Mouse (Mus musculus): ENCODE measurements at regions not wholly inside any gene's neighbourhood (a gene's known extent, or its start where the extent isn't known, plus 50 kb on each side); places are given as distances from the start of the nearest gene placed in this dataset.

DNA sequence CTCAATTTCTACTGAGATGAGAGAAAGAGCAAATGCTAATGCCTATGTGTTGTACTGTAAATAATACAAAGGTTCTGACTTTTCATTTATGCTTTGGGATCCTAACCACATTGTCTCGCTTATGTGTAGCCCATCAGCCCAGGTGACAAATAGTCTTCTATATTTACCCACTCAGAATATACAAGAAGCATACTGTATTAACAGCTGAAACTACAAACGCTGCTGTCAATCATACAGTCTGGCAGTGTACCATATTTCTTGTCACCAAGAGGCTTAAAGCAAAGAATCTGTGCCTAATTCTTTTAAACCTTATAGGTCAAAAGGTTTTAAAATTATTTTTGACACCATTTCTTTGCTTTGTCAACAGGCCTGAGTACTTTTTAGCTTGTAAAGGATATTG is 160.8 kb upstream of the Pitx2 start:
- DNase-seq = no peak

DNA sequence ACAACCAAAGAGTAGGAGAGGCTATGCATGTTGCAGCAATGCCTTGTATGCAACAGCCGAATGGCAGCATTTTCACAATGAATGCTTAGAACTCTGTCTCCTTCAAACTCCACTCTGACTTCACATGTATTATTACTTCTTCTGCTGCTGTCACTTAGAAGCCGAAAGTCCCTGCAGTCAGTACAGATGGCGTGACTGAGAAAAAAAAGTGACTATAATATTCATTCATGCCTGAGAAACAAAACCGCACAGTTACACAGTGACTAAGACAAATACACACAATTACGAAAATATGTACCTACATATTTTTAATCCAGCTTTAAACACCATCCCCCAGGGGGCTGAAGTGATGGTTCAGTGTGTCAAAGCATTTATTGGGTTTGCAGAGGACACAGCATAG is 154.8 kb upstream of the Pitx2 start:
- no peak for DNase-seq

DNA sequence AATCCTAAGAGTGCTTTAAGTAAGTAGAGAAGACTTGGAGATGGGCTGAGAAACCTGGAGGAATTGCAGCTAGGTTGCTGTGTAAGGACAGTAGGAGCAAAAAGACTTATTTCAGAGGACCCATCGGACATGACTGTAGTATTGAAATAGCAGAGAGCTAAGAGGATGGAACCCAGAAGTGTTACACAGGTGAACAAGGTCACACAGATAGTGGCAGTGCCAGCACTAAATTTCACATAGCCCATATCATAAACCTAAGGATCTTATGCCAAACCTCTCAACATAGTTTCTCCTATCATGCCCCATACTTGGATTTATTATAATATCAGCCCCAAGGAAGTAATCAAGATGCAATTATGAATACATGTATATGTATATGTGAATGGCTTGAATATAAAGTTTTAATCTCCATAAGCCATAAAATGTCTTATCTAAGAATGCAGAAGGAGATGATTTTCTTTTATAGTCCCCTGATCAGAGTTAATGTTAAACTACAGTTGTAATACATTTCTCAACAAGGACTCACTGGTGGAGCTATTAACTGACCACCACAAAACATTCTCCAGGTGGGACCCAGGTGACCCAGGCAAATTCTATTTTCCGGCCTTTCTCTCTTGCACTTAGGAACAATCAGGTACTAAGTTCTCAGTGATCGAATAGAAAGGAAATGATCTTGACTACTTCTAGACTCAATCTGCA is 149.6 kb upstream of the Pitx2 start:
- DNase-seq = no peak

DNA sequence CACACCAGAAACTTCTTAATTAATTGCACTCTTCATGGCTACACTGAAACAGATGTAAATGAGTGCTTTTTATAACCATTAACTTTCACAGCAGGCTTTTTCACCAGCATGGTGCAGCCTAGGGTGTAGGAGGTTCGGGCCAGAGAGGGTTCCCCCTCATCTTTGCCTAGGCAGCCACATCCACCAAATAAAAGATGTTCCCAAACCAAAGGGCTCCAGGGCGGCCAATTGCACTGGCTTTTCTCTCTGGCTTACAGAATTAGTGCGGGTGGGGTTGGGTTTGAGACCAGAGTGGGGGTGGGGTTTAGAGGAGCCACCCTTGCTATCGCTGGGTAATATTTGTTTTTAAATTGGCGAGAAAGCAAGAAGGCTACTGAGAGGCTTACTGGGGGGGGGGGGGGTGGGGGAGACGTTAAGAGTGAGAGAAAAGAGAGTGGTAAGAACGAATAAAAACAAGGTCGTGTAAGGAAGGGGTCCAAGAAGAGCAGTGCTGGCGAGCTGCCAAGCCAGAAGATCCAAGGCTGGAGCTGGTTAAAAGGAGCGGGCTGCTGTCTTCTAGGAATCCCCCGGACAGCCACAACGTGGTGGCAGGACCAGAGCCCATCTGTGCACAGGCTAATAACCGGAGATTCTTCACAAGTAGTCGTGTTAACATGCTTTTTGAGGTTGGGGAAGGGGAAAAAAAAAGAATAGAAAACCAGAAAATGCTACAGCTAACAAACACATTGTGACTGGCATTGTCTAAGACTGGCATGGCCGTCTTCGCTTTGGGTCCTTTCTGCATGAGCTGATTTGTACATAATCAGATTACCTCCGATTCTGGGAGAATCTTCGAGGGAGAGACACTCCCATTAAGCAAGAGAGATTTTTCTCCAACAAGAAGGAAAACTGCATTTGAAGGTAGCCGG is 134.0 kb upstream of the Pitx2 start:
- DNase-seq = no peak

DNA sequence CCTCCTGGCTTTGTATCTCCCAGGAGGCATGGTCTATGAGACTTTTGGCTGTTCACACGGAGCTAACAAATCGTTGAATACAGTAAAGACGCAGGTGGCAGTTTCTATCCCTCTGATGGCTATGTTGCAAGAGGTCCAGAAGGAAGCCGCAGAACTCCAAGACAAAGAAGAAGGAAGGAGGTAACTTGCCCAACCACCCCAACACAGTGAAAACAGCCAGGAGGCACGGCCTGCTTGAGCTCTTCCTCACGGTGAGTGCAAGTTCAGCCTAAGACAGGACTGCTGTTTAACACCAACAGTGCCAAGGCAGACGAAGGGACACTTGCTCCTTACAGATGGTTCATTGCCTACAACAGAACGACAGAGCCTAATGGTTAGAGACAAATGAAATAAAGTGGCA is 130.0 kb upstream of the Pitx2 start:
- no peak for DNase-seq

DNA sequence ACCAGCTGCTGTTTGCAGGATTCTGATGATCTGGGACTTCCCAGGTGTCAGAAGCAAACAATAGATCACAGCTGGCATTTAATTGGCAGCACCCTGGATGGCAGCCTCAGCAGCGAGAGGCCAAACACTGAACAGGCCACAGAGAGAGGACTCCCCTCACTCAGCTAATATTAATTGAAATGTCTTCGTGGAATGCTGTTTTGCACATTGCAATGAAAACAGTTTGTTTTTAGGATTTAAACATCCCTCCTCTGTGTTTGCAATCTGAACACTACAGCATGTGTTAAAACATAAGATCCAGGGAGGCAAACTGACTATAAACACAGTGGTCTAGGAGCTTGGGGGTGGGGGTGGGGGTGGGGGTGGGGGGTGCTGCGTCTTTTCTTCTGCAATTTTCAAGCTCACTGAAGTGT is 129.2 kb upstream of the Pitx2 start:
- DNase-seq = no peak

DNA sequence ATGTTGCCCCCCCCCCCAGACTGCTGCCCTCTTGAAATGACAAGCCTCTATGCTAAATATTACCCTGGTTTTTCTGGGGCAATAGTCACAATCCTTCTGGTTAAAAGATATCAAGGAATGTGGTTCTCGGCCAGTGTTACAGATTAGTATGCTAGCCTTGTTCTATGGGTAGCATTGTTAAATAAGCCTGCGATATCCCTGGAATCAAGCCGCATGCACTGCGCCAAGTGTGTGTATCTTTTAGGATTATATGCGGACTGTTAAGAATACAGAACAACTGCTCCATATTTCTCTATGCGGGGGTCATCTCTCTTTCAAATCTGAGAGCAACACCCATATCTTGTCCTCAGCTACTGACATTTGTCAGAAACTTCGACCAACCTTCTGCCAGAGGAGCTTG is 128.7 kb upstream of the Pitx2 start:
- DNase-seq = no peak

DNA sequence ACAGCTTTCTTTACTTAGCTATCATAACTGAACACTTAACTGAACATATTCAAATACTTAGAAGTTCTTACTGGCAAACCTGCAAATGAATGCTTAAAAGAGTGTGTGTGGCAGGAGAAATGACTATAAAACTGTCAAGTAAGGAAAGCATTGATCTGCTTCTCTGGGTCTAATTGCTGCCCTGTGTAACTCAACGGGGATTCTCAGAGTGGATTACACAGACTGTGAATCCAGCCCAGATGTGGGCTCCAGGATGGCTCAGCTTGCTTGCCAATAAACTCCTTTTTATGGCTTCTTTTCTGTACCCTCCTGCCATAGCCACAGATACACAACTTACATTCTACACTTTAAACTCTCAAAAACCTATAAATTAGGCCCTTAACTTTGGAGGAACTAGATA is 123.3 kb upstream of the Pitx2 start:
- DNase-seq = no peak

DNA sequence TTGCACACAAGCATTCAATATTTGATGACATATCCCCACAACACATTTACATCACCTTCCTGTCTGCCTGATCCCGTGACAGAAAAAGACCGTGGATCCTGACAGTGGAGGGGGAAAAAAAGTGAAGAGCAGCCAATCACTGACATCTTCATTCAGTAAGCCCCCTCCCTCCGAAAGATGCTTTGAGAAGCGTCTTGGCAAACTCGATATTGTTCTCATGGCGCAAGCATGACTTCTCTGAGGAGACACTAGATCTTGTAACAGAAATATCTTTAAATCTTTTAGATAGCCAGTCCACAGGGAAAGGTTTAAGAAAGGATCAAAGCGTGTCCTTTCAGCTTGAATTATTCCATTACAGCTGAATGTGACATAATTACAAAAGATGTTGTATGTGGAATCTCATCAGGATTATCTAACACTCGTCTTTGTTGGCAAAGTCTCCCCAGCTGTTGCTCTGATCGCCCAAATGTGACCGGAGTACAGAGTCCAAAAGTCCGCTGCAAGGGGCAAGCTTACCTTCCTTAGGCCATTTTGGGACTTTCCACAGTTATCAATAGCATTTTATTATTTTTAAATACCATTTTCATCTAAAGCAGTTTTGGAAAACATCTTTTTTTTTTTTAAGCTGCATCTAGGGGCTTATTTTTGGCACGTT is 95.8 kb upstream of the Pitx2 start:
- DNase-seq = no peak

DNA sequence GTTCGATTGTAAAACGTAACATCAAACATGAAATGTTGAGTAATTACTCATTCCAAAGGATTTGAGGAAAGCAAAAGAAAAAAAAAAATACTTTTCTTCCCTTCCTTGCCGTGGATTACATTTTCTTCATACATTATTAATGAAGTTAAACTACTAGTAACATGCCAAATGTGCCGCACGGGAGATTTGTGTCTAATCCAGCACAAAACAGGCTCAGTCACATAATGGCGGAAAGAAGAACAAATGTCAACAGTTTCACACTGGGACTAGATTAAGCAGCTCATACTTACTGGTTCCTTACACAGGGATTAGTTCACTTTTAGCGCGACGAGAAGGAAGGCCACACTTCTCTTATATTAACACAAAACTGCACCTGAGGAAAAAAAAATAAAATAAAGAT is 94.9 kb upstream of the Pitx2 start:
- no peak for DNase-seq

DNA sequence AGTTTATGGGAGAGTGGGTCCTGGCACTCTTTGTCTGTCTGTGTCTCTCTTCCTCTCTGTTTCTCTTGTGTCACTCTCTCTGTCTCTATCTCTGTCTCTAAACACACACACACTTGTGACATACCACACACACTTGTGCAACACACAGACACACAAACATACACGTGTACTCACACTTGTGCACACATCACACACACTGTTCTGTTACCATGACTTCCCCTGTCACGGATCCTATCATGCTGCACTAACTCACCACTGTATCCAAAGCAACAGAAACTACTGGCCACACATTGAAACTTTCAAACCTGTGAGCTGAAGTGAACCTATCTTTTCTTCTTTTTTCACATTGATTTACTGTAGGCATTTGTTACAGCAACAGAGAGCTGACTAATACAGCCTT is 93.5 kb upstream of the Pitx2 start:
- DNase-seq = no peak

DNA sequence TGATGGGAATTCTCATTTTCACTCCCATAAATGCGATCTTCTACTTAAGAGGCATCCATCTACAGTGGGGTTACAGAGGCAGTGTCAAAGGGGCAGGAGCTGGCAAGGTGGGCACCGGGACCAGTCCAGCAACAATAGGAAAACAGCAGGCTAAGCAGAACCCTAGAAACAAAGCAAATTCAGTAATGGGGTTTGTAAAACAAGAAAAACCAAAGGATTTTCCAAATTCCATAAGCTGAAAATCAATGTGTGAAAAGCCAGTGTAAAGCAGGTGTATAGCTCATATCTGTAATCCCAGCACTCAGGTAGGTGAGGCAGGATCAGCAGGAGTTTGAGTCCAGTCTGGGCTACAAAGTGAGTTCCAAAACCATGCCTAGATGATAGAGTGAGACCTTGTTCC is 69.2 kb upstream of the Pitx2 start:
- no peak for DNase-seq

DNA sequence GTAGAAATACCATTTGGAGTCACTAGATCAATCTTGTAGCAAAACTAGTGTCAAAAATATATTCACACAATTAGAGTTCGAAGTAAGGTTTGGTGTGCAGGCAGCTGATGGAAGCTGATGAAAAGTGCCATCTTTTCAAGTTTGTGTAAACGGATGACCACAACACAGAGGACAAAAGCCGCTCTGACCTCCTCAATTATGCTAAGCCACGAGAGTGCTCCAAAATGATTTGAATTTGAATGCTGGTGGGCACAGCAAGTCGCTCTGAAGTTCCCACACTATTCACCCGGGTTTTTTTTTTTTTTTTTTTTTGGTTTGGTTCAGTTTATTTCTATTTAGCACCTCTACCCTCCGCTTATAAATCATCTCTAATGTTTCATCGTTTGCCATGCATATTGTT is 68.5 kb upstream of the Pitx2 start:
- DNase-seq = no peak

DNA sequence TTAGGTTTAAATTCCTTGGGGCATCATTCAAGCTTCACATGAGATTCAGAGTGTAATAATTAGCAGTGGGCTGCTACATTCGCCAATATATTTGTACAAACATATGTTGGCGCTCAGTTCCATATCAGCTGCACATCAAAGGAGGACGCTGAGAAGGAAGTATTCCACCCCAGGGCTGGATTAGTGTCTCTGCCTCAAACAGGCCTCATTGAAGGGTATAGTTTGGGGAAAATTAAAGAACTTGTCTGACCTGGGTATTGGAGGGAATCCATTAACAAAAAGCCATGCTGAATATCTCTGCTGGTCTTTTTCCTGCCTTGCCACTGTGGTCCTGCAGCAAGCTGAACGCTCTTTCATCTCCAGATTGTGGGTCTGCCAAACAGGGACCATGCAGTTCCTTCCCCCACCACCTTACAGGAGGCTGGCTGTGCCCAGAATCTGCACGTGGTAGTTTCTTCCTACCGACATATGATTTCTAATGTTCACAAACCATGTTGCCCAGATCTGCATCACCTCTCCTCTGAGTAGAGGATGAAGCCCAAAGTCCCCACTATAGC is 67.7 kb upstream of the Pitx2 start:
- DNase-seq = no peak

Measured in adrenal gland, adult 2 months (tissue).